Mouse (Mus musculus) MEL-GATA-1-ER (cell line): ENCODE data around the gene Pxmp4.

Source experiments
- DNase-seq: peaks from one replicate; pipeline ENCODE4 v3.0.0-alpha.2; 2012; ENCODE audit warnings: low read depth; ENCODE audit errors: extremely low read depth

The Pxmp4 gene

DNA sequence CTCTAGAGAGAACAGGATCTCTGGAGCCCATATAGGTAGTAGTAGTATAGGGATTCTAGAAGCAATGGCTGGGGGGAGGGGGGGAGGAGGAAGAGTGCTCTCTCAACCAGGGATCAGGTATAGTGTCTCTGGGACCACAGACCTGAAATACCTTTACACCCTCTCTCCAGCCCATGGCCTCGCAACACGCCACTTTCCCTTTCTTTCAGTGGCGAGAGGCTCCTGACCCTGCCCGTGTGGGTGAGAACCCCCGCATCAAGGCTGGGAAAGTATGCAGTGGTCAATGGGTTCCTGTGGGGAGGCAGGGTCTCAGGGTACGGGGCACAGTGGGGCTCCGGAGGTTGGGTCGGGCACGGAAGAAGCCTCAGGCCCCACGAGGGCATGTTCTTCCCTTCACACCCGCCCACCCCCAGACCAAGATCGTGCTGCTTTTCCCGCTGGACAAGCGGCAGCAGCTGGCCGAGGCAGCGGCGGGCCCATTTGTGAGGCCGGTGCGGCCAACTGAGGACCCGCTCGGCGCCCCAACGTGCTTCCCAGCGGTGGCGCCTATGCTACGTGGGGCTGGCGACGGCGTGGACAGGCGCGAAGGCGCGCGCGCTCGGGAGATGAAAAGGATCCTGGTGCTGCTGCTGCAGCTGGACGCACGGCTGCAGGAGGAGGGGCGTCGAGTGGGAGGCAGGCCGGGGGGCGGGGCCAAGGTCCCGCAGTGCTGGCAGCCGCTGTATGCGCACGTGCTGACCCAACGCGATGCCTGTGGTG lies 54.2 kb downstream of the Pxmp4 start:
- DNase-seq, result no peak

DNA sequence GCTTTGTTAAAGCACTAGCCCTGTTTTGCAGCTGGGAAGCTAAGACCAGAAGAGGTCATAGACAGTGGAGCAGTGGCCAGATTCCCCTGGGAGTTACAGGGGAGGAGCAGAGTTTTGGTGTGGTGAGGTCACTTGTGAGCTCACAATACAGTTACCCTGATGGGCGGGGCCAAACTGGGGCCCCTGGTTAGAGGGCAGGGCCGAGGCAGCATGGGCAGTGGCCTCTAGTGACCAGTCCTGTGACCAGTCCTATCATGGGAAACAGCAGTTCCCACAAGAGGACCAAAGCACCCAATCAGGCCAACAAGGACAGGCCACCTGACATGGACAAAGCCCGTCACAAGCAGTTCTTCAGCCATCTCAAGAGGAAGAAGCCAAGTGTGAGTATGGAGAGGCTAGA lies 54.8 kb downstream of the Pxmp4 start:
- DNase-seq, result no peak

DNA sequence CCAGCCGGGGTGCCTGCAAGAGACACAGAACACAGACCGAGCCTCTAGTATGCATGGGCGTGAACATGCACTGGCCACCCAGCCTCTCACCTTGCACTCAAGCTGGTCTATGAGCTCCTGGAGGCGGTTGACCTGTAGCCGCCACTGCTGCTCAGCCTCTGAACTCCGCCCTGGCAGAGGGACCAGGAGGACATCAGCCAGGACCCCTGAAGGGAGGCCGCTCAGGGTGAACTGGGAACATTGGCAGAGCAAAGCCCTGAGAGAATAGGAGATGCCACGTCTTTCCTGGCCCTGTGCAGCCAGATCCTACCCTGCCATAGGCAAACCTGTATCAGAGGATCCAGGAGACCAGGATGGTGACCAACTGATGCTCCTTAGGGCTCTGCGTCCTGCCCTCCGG lies 56.8 kb downstream of the Pxmp4 start, which contains the start of gene 1700003F12Rik:
Gene 1700003F12Rik, plus strand, starts transcription at position 375 of the 400 bp plus-strand sequence.
- no peak for DNase-seq

DNA sequence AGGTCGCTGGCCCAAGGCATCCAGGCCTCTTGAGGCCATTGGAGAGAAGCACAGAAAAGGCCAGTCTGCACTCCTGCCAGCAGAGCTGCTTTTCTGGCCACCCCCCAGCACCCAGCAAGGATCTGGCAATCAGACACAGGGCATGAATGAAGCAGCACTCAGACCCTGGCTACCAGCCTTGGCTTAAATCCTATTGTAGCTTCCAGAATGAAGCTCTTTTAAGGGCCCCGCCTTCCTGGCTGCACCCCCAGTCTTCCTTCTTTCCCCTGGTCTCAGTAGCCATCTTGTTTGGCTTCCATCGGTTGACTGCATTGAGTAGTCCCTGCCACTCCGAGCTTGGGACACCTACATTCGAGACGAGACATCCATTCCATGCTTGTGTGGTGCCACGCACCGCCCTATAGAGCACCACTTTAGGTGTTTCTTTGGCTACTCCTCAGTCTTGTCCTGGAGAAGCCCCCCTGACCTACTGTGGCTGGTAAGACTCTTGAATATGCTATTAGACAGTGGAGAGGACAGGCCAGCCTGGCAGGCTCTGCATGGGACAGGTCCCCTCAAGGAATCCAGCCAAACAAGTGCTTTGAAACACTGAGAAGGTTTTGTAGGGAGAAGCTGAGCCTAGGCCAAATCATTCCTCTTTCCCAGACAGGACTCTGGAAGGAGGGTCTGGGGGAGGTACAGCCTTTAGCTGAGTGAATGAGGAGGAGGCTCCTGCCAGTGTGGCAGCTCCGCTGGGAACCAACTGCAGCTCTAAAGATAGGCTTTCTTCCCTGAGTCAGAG lies 59.8 kb downstream of the Pxmp4 start:
- DNase-seq, result no peak

DNA sequence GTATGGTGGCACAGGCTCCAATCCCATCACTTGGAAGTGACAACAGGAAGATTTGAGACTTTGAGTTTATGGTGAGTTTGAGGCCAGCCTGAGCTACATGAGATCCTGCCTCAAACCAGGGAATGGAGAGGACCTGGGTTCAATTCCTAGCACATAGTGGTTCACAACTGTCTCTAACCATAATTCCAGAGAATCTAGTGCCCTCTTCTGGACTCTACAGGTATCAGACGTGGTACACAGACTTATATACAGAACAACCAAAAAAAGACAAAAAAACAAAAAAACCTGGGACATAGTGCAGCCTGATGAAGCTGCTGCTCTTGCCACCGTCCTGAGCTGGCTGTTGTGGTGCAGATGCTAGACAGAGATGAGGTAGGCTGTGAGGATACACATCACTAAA lies 61.9 kb downstream of the Pxmp4 start:
- no peak for DNase-seq

DNA sequence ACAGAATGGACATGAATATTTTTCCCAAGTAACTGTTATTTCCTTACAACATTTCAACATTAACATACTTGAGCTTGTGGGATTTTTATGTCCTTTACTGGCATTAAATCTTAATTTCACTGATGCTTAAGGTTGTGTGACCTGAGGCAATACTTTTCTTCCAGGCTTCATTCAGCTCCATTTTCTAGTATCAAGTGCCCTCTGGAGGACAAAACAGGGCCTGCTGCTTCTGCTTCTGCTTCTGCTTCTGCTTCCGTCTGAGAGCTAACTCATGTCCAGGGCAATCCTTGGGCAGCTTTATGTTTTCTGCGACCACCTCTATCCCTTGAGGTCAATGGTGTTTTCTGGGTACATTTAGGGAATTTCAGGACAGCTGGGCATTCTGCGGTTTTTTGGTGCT lies 63.8 kb downstream of the Pxmp4 start:
- no peak for DNase-seq

DNA sequence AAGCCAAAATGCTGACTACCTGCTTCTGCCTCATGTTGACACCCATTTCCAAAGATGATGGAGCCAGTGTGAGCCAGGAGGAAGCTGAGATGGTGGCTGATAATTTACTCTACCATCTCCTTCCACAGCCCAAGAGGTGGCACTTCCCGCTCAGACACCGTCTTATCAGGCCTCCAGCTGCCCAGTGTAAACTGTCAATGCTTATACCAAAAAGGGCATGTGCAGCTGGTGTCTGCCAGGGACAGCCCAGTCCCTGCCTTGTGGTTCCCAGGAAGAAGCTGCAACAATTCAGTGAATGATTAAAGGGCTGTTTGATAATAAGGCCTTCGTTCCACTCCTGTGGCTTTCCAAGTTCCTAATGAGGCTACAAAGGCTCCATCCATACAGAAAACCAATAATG lies 64.8 kb downstream of the Pxmp4 start:
- DNase-seq, result no peak

GRCm38 (mm10) chr2:154538310-154538709 lies 65.2 kb downstream of the Pxmp4 start:
- no peak for DNase-seq
